Mouse (Mus musculus) cortical plate, adult 2 months (tissue): ENCODE results near the gene Scn3b. TPM values are rescaled to one million over a fixed set of nuclear protein-coding genes. Genes with fewer than 3 reads are reported as not detected.

ENCODE experiments used
- H3K27ac ChIP-seq: fragments of 200-500 bp; 2 replicates; pipeline ENCODE4 v1.5.1; 2012; ENCODE audit warnings: low read length, control low read depth, inconsistent platforms; ENCODE audit not compliant: insufficient read depth
- H3K4me1 ChIP-seq: fragments of 200-500 bp; 2 replicates; pipeline ENCODE4 v1.6.1; 2011; ENCODE audit warnings: low read length; ENCODE audit not compliant: control insufficient read depth, insufficient read depth
- H3K4me3 ChIP-seq: fragments of 200-500 bp; 2 replicates; pipeline ENCODE4 v1.5.1; 2011; ENCODE audit warnings: mild to moderate bottlenecking, low read length, control low read depth; ENCODE audit not compliant: insufficient read depth
- CTCF ChIP-seq: fragments of 200-500 bp; IDR thresholded peaks from 2 replicates; pipeline ENCODE4 v1.5.1; 2011; ENCODE audit warnings: mild to moderate bottlenecking, control low read depth, low read length; ENCODE audit not compliant: insufficient read depth; ENCODE audit errors: extremely low read depth
- POLR2A ChIP-seq: fragments of 200-500 bp; IDR thresholded peaks from 2 replicates; pipeline ENCODE4 v1.6.1; 2011; ENCODE audit warnings: mild to moderate bottlenecking, low read length, control low read depth; ENCODE audit not compliant: insufficient read depth; ENCODE audit errors: extremely low read depth
- polyA plus RNA-seq: library from polyadenylated mRNA; depleted of rRNA; stranded (reverse); fragments of >200 nt; gene quantifications from 2 replicates; pipeline ENCODE4 v1.2.3, GENCODE M21; 2012

The Scn3b gene
- polyA plus RNA-seq, 1 experiment, result 50.5 TPM

GRCm38 (mm10) chr9:40240311-40240710 is 28.7 kb upstream of the Scn3b start:
- no peak for TF ChIP-seq CTCF
- no peak for TF ChIP-seq POLR2A
- no peak overlapping the region for H3K27ac ChIP-seq
- H3K4me3 ChIP-seq, result no peak overlapping the region
- H3K4me1 ChIP-seq, result peaks cover 6% of the 10 kb centered on the region; the same call in 1 of the 2 replicates

GRCm38 (mm10) chr9:40241223-40241801 is 27.7 kb upstream of the Scn3b start:
- TF ChIP-seq CTCF, result no peak
- TF ChIP-seq POLR2A, result peak; percentile 53; the same call in 1 of the 2 replicates
- H3K4me1 ChIP-seq, result peaks cover 10% of the 10 kb centered on the region; the same call in 1 of the 2 replicates
- peak overlapping the region; percentile 58 for H3K27ac ChIP-seq
- H3K4me3 ChIP-seq, result peak overlapping the region; percentile 37

- H3K4me3 ChIP-seq, result peak overlapping the region; percentile 37
- H3K27ac ChIP-seq, result peak overlapping the region; percentile 58
- no peak for TF ChIP-seq CTCF
- no peak for TF ChIP-seq POLR2A
- H3K4me1 ChIP-seq, result peaks cover 12% of the 10 kb centered on the region; the same call in 1 of the 2 replicates
Observed at GRCm38 (mm10) chr9:40241951-40242888, 26.8 kb upstream of the Scn3b start.

- Histone ChIP-seq H3K4me3 (no peak overlapping the region), H3K4me1 (peaks cover 12% of the 10 kb centered on the region; the same call in 1 of the 2 replicates), H3K27ac (no peak overlapping the region)
- TF ChIP-seq POLR2A (no peak), CTCF (no peak)
Observed at GRCm38 (mm10) chr9:40245466-40245865, 23.6 kb upstream of the Scn3b start.

GRCm38 (mm10) chr9:40245974-40246665 is 22.9 kb upstream of the Scn3b start:
- TF ChIP-seq POLR2A (no peak), CTCF (no peak)
- H3K27ac ChIP-seq, result no peak overlapping the region
- H3K4me3 ChIP-seq, result no peak overlapping the region
- peaks cover 11% of the 10 kb centered on the region; the same call in 1 of the 2 replicates for H3K4me1 ChIP-seq

GRCm38 (mm10) chr9:40246702-40247101 is 22.3 kb upstream of the Scn3b start:
- no peak overlapping the region for H3K4me3 ChIP-seq
- peaks cover 9% of the 10 kb centered on the region; the same call in 1 of the 2 replicates for H3K4me1 ChIP-seq
- H3K27ac ChIP-seq, result no peak overlapping the region
- no peak for TF ChIP-seq CTCF

- TF ChIP-seq CTCF (no peak), POLR2A (no peak)
- no peak overlapping the region for H3K27ac ChIP-seq
Observed at GRCm38 (mm10) chr9:40249106-40249505, 19.9 kb upstream of the Scn3b start.

GRCm38 (mm10) chr9:40252459-40252858 is 16.6 kb upstream of the Scn3b start:
- TF ChIP-seq CTCF (no peak), POLR2A (no peak)
- Histone ChIP-seq H3K27ac (no peak overlapping the region), H3K4me1 (no peaks in the 10 kb centered on the region), H3K4me3 (no peak overlapping the region)

More at GRCm38 (mm10) chr9:40249106-40249505, 19.9 kb upstream of the Scn3b start:
- peaks cover 6% of the 10 kb centered on the region; the same call in 1 of the 2 replicates for H3K4me1 ChIP-seq
- no peak overlapping the region for H3K4me3 ChIP-seq

- Histone ChIP-seq H3K4me3 (no peak overlapping the region), H3K4me1 (no peaks in the 10 kb centered on the region), H3K27ac (no peak overlapping the region)
- no peak for TF ChIP-seq POLR2A
- TF ChIP-seq CTCF, result no peak
Observed at GRCm38 (mm10) chr9:40263874-40264273, 5.1 kb upstream of the Scn3b start.
